Mouse (Mus musculus) forebrain, embryonic 11.5 days (tissue): ENCODE measurements around the gene Rpl18. TPM values are rescaled to one million over a fixed set of nuclear protein-coding genes. Genes with fewer than 3 reads are reported as not detected.

ENCODE experiments used
- ATAC-seq: fragments of 200-750 bp; cut with Nextera tagmentation; replicated peaks from 2 replicates; pipeline ENCODE4 v1.8.0; 2017; ENCODE audit warnings: moderate TSS enrichment; ENCODE audit not compliant: low FRiP score
- DNase-seq: peaks from one replicate; pipeline ENCODE4 v3.0.0-alpha.2; 2017; ENCODE audit warnings: low spot score
- H3K27ac ChIP-seq: fragments of 300-500 bp; sonication (generic); 2 replicates; pipeline ENCODE4 v1.5.1; 2014; ENCODE audit warnings: low read depth, low read length
- H3K27me3 ChIP-seq: fragments of 300-500 bp; sonication (generic); 2 replicates; pipeline ENCODE4 v1.6.1; 2014; ENCODE audit warnings: mild to moderate bottlenecking, low read length, mixed read lengths; ENCODE audit not compliant: control insufficient read depth, insufficient read depth
- H3K36me3 ChIP-seq: fragments of 300-500 bp; sonication (generic); 2 replicates; pipeline ENCODE4 v1.6.1; 2014; ENCODE audit warnings: mild to moderate bottlenecking, low read length, moderate library complexity, mixed read lengths; ENCODE audit not compliant: control insufficient read depth, insufficient read depth
- H3K4me1 ChIP-seq: fragments of 300-500 bp; sonication (generic); replicated peaks from 2 replicates; pipeline ENCODE4 v1.6.1; 2014; ENCODE audit warnings: low read length, mixed read lengths; ENCODE audit not compliant: control insufficient read depth, insufficient read depth
- H3K4me2 ChIP-seq: fragments of 300-500 bp; sonication (generic); 2 replicates; pipeline ENCODE4 v1.6.1; 2014; ENCODE audit warnings: low read depth, mild to moderate bottlenecking, low read length, moderate library complexity, mixed read lengths; ENCODE audit not compliant: severe bottlenecking
- H3K4me3 ChIP-seq: fragments of 300-500 bp; sonication (generic); 2 replicates; pipeline ENCODE4 v1.5.1; 2014; ENCODE audit warnings: low read depth, low read length
- H3K9ac ChIP-seq: fragments of 300-500 bp; sonication (generic); 2 replicates; pipeline ENCODE4 v1.6.1; 2014; ENCODE audit warnings: low read length
- H3K9me3 ChIP-seq: fragments of 300-500 bp; sonication (generic); 2 replicates; pipeline ENCODE4 v1.6.1; 2016; ENCODE audit warnings: low read length, mixed read lengths; ENCODE audit not compliant: control insufficient read depth
- WGBS: fragments of 180-500 bp; shearing (Covaris S2); extraction: QIAGEN DNeasy Blood & Tissue Kit; methylation state at CpG from one replicate; pipeline ENCODE4 v1.1.7; 2014; 5-methylcytosine and 5-hydroxymethylcytosine counted together
- polyA plus RNA-seq: library from polyadenylated mRNA; unstranded; fragments of >200 nt; fragmentation: Nextera tagmentation; extraction: Ambion mirVana; gene quantifications from 2 replicates; pipeline ENCODE4 v1.2.1, GENCODE M21; 2014

The Rpl18 gene
- polyA plus RNA-seq, 1 experiment from 2014 or later: 936 TPM

- H3K27ac ChIP-seq: no peak overlapping the region
- H3K4me2 ChIP-seq: peak overlapping the region; percentile 85
- no peaks in the 10 kb centered on the region for H3K27me3 ChIP-seq
- no peaks in the 10 kb centered on the region for H3K9me3 ChIP-seq
- H3K9ac ChIP-seq: peak overlapping the region; percentile 62
- WGBS: 12% methylated on average over 14 of the region's 14 CpGs
- DNase-seq (no peak), ATAC-seq (no peak)
- peaks cover 23% of the 10 kb centered on the region; the same call in 1 of the 2 replicates for H3K36me3 ChIP-seq
- peak overlapping the region; percentile 60 for H3K4me3 ChIP-seq
- peaks cover 25% of the 10 kb centered on the region for H3K4me1 ChIP-seq
These were observed 597 bp upstream of the Rpl18 start for GRCm38 (mm10) chr7:45714630-45715089.

GRCm38 (mm10) chr7:45715741-45716459 is 643 bp downstream of the Rpl18 start:
- H3K4me2 ChIP-seq: peak overlapping the region; percentile 85; the same call in 1 of the 2 replicates
- 88% methylated on average over 19 of the region's 19 CpGs for WGBS
- no peak overlapping the region for H3K9ac ChIP-seq
- H3K27me3 ChIP-seq: no peaks in the 10 kb centered on the region
- peaks cover 25% of the 10 kb centered on the region for H3K4me1 ChIP-seq
- ATAC-seq (no peak), DNase-seq (peak; percentile 52)
- no peak overlapping the region for H3K27ac ChIP-seq
- H3K36me3 ChIP-seq: peaks cover 21% of the 10 kb centered on the region
- peak overlapping the region; percentile 60; the same call in 1 of the 2 replicates for H3K4me3 ChIP-seq
- no peaks in the 10 kb centered on the region for H3K9me3 ChIP-seq

GRCm38 (mm10) chr7:45716460-45716857 is 1.2 kb downstream of the Rpl18 start:
- peak overlapping the region; percentile 92; the same call in 1 of the 2 replicates for H3K4me3 ChIP-seq
- no peak overlapping the region for H3K9ac ChIP-seq
- DNase-seq: no peak
- H3K4me1 ChIP-seq: peaks cover 25% of the 10 kb centered on the region
- no peaks in the 10 kb centered on the region for H3K27me3 ChIP-seq
- 87% methylated on average over 3 of the region's 3 CpGs for WGBS
- H3K36me3 ChIP-seq: peaks cover 21% of the 10 kb centered on the region
- no peaks in the 10 kb centered on the region for H3K9me3 ChIP-seq
- no peak overlapping the region for H3K27ac ChIP-seq
- H3K4me2 ChIP-seq: no peak overlapping the region; the same call in 1 of the 2 replicates
- ATAC-seq: no peak

- no peak for DNase-seq
- Histone ChIP-seq H3K36me3 (peaks cover 19% of the 10 kb centered on the region), H3K9me3 (no peaks in the 10 kb centered on the region), H3K9ac (peak overlapping the region; percentile 89), H3K27ac (0 out of 2 replicates have a peak overlapping the region, but pooled peaks have one; percentile 51), H3K4me3 (peak overlapping the region; percentile 92), H3K27me3 (no peaks in the 10 kb centered on the region), H3K4me1 (peaks cover 25% of the 10 kb centered on the region), H3K4me2 (peak overlapping the region; percentile 62)
- peak; percentile 13 for ATAC-seq
- 10% methylated on average over 31 of the region's 31 CpGs for WGBS
These were observed 2.0 kb downstream of the Rpl18 start for GRCm38 (mm10) chr7:45716952-45717917.

- Histone ChIP-seq H3K27ac (peak within 1 kb of the TSS; percentile 82), H3K9ac (peak within 1 kb of the TSS; percentile 99), H3K4me2 (peak within 1 kb of the TSS; percentile 62), H3K4me1 (peaks cover 25% of the 10 kb centered on the region), H3K36me3 (peaks cover 15% of the 10 kb centered on the region), H3K9me3 (no peaks in the 10 kb centered on the region), H3K27me3 (no peaks in the 10 kb centered on the region), H3K4me3 (peak within 1 kb of the TSS; percentile 92)
- ATAC-seq (peak; percentile 73), DNase-seq (peak; percentile 100)
- under 1% methylated on average over 41 of the region's 41 CpGs for WGBS
These were observed 2.7 kb downstream of the Rpl18 start, which contains the start of gene Sphk2 for GRCm38 (mm10) chr7:45717918-45718297. Sphk2 (minus strand) TSS chr7:45718002.

GRCm38 (mm10) chr7:45718331-45718730 is 3.1 kb downstream of the Rpl18 start:
- H3K4me2 ChIP-seq: peak overlapping the region; percentile 62
- ATAC-seq (no peak), DNase-seq (no peak)
- peaks cover 12% of the 10 kb centered on the region for H3K36me3 ChIP-seq
- no peaks in the 10 kb centered on the region for H3K9me3 ChIP-seq
- H3K4me3 ChIP-seq: peak overlapping the region; percentile 92
- under 1% methylated on average over 20 of the region's 20 CpGs for WGBS
- H3K4me1 ChIP-seq: peaks cover 25% of the 10 kb centered on the region
- H3K27me3 ChIP-seq: no peaks in the 10 kb centered on the region
- peak overlapping the region; percentile 99 for H3K9ac ChIP-seq
- peak overlapping the region; percentile 82 for H3K27ac ChIP-seq

GRCm38 (mm10) chr7:45719180-45719579 is 3.9 kb downstream of the Rpl18 start:
- Histone ChIP-seq H3K27ac (no peak overlapping the region), H3K9me3 (no peaks in the 10 kb centered on the region), H3K4me2 (peak overlapping the region; percentile 62), H3K4me1 (peaks cover 23% of the 10 kb centered on the region), H3K27me3 (no peaks in the 10 kb centered on the region), H3K9ac (peak overlapping the region; percentile 99), H3K4me3 (peak overlapping the region; percentile 92), H3K36me3 (peaks cover 19% of the 10 kb centered on the region)
- peak; percentile 42 for DNase-seq
- ATAC-seq: no peak
- 87% methylated on average over 10 of the region's 10 CpGs for WGBS

- no peaks in the 10 kb centered on the region for H3K27me3 ChIP-seq
- DNase-seq (no peak), ATAC-seq (no peak)
- H3K27ac ChIP-seq: no peak overlapping the region
- WGBS: 91% methylated on average over 15 of the region's 16 CpGs
- peak overlapping the region; percentile 99; the same call in 1 of the 2 replicates for H3K9ac ChIP-seq
- no peaks in the 10 kb centered on the region for H3K9me3 ChIP-seq
- H3K36me3 ChIP-seq: peaks cover 24% of the 10 kb centered on the region
- peaks cover 21% of the 10 kb centered on the region for H3K4me1 ChIP-seq
- H3K4me2 ChIP-seq: no peak overlapping the region; the same call in 1 of the 2 replicates
- H3K4me3 ChIP-seq: no peak overlapping the region
These were observed 4.6 kb downstream of the Rpl18 start for GRCm38 (mm10) chr7:45719738-45720412.
